Mouse (Mus musculus) midbrain, postnatal 0 days (tissue): ENCODE results near the gene Serhl. TPM values are rescaled to one million over a fixed set of nuclear protein-coding genes. Genes with fewer than 3 reads are reported as not detected.

ENCODE experiments used
- ATAC-seq: fragments of 200-750 bp; cut with Nextera tagmentation; 2 replicates; pipeline ENCODE4 v1.8.0; 2017; ENCODE audit warnings: moderate number of reproducible peaks, mild to moderate bottlenecking, moderate TSS enrichment, moderate library complexity; ENCODE audit not compliant: low FRiP score
- DNase-seq: peaks from one replicate; pipeline ENCODE4 v3.0.0-alpha.2; 2015; ENCODE audit warnings: low spot score
- H3K27ac ChIP-seq: fragments of 300-500 bp; sonication (generic); 2 replicates; pipeline ENCODE4 v1.5.1; 2014; ENCODE audit warnings: low read depth, mild to moderate bottlenecking, low read length, mixed read lengths
- H3K27me3 ChIP-seq: fragments of 300-500 bp; sonication (generic); 2 replicates; pipeline ENCODE4 v1.6.1; 2014; ENCODE audit warnings: low read length, control low read depth, mixed read lengths; ENCODE audit not compliant: insufficient read depth
- H3K36me3 ChIP-seq: fragments of 300-500 bp; sonication (generic); 2 replicates; pipeline ENCODE4 v1.6.1; 2014; ENCODE audit warnings: low read length, control low read depth, mixed read lengths; ENCODE audit not compliant: insufficient read depth
- H3K4me1 ChIP-seq: fragments of 300-500 bp; sonication (generic); 2 replicates; pipeline ENCODE4 v1.6.1; 2014; ENCODE audit warnings: mild to moderate bottlenecking, control low read depth, antibody characterized with exemption, low read length, mixed read lengths; ENCODE audit not compliant: insufficient read depth
- H3K4me2 ChIP-seq: fragments of 300-500 bp; sonication (generic); 2 replicates; pipeline ENCODE4 v1.6.1; 2014; ENCODE audit warnings: low read depth, mild to moderate bottlenecking, low read length, mixed read lengths; ENCODE audit not compliant: poor library complexity, severe bottlenecking
- H3K4me3 ChIP-seq: fragments of 300-500 bp; sonication (generic); 2 replicates; pipeline ENCODE4 v1.5.1; 2014; ENCODE audit warnings: low read depth, mild to moderate bottlenecking, low read length, moderate library complexity
- H3K9ac ChIP-seq: fragments of 300-500 bp; sonication (generic); replicated peaks from 2 replicates; pipeline ENCODE4 v1.6.1; 2014; ENCODE audit warnings: mild to moderate bottlenecking, low read length, moderate library complexity, mixed read lengths; ENCODE audit not compliant: poor library complexity, severe bottlenecking
- H3K9me3 ChIP-seq: fragments of 300-500 bp; sonication (generic); 2 replicates; pipeline ENCODE4 v1.6.1; 2016; ENCODE audit warnings: low read length, control low read depth
- CTCF ChIP-seq: IDR thresholded peaks from 2 replicates; pipeline ENCODE4 v1.5.1; 2016; ENCODE audit warnings: antibody characterized with exemption, mild to moderate bottlenecking
- WGBS: fragments of 180-500 bp; shearing (Covaris S2); extraction: QIAGEN DNeasy Blood & Tissue Kit; methylation state at CpG from one replicate; pipeline ENCODE4 v1.1.7; 2014; 5-methylcytosine and 5-hydroxymethylcytosine counted together
- polyA plus RNA-seq: library from polyadenylated mRNA; unstranded; fragments of >200 nt; fragmentation: Nextera tagmentation; extraction: Ambion mirVana; gene quantifications from 2 replicates; pipeline ENCODE4 v1.2.1, GENCODE M21; 2015
- total RNA-seq: library from RNA; depleted of rRNA; stranded (reverse); fragments of >200 nt; gene quantifications from 2 replicates; pipeline ENCODE4 v1.2.3, GENCODE M21; 2014; rRNA removed

Serhl gene
- total and polyA plus RNA-seq, 2 experiments from 2014 or later: 6.7 to 38.5 TPM

DNA sequence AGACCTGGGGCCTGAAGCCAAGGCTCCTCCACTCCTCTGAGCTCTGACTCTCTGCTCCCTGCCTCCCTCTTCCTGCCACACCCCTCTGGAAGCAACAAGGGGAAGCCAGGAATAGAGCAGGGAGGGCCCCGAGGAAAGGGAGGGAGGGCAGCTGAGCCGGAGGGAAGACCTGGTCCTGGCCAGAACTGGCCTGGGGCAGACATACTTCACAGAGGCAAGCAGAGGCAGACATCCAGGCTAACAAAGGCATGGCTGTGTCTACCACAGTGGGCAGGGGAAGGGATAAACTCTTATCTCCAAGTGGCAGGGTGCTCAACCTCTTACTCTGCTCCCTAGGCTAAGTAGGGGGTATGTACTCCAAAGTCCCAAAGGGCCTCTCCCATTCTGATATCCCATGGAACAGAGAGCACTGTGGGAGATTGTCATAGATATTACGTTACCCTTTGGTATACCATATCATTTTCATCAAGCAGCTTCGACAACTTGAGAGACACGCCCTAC, 75.7 kb downstream of the Serhl start:
- Histone ChIP-seq H3K27ac (no peak overlapping the region), H3K4me3 (no peak overlapping the region), H3K4me1 (0 out of 2 replicates have a peak, but pooled peaks cover 4% of the 10 kb centered on the region), H3K9ac (no peak overlapping the region), H3K9me3 (no peaks in the 10 kb centered on the region), H3K27me3 (no peaks in the 10 kb centered on the region), H3K4me2 (no peak overlapping the region), H3K36me3 (peaks cover 15% of the 10 kb centered on the region)
- DNase-seq (no peak), ATAC-seq (no peak)
- no peak for TF ChIP-seq CTCF
- 73% methylated on average over 5 of the region's 5 CpGs for WGBS

- H3K9ac ChIP-seq: no peak overlapping the region
- H3K4me1 ChIP-seq: 0 out of 2 replicates have a peak, but pooled peaks cover 9% of the 10 kb centered on the region
- ATAC-seq (no peak), DNase-seq (no peak)
- H3K9me3 ChIP-seq: no peaks in the 10 kb centered on the region
- WGBS: 93% methylated on average over 13 of the region's 13 CpGs
- H3K27me3 ChIP-seq: no peaks in the 10 kb centered on the region
- H3K27ac ChIP-seq: no peak overlapping the region
- H3K4me2 ChIP-seq: no peak overlapping the region
- TF ChIP-seq CTCF: no peak
- H3K4me3 ChIP-seq: no peak overlapping the region
- peaks cover 10% of the 10 kb centered on the region for H3K36me3 ChIP-seq
Observed at GRCm38 (mm10) chr15:83165526-83166315, 76.4 kb downstream of the Serhl start.

Other genes starting within 250 kb of the Serhl start
- gene Tcf20, start 101.6 kb upstream of the Serhl start, total RNA-seq: 125 and 131 TPM in 2 replicates
- 10.6 and 11.8 TPM in 2 replicates for gene Tcf20, start 101.6 kb upstream of the Serhl start, polyA plus RNA-seq
- gene Nfam1, start 56.2 kb upstream of the Serhl start, total RNA-seq: 3.3 and 4.1 TPM in 2 replicates
- 1.9 and 2.6 TPM in 2 replicates for gene Nfam1, start 56.2 kb upstream of the Serhl start, polyA plus RNA-seq
- gene Rrp7a, start 33.3 kb downstream of the Serhl start, total RNA-seq: 171 and 228 TPM in 2 replicates
- gene Rrp7a, start 33.3 kb downstream of the Serhl start, polyA plus RNA-seq: 92.7 and 95.2 TPM in 2 replicates
- 93.3 and 114 TPM in 2 replicates for gene Poldip3, start 59.9 kb downstream of the Serhl start, total RNA-seq
- 108 and 110 TPM in 2 replicates for gene Poldip3, start 59.9 kb downstream of the Serhl start, polyA plus RNA-seq
- gene Cyb5r3, start 83.1 kb downstream of the Serhl start, total RNA-seq: 76.8 and 86.5 TPM in 2 replicates
- gene Cyb5r3, start 83.1 kb downstream of the Serhl start, polyA plus RNA-seq: 127 and 146 TPM in 2 replicates
- 7.9 and 8.6 TPM in 2 replicates for gene A4galt, start 162.3 kb downstream of the Serhl start, total RNA-seq
- 5.1 and 5.6 TPM in 2 replicates for gene A4galt, start 162.3 kb downstream of the Serhl start, polyA plus RNA-seq